Mouse (Mus musculus) adrenal gland, postnatal 4 days (tissue): Measurements from ENCODE around the gene Olfr957. TPM values are rescaled to one million over a fixed set of nuclear protein-coding genes. Genes with fewer than 3 reads are reported as not detected.

Experiments
- DNase-seq, 2 experiments: peaks; one replicate each; pipeline ENCODE4 v3.0.0; 2021 to 2022; ENCODE audit warnings: low spot score in 2 of 2, mixed read lengths in 2 of 2
- long read RNA-seq, 2 experiments: library from polyadenylated mRNA; stranded (forward); transcript quantifications; one replicate each; pipeline ENCODE4 v2.0.0; 2021
- total RNA-seq, 2 experiments: library from RNA; stranded (reverse); gene quantifications; 2 replicates each; pipeline ENCODE4 v1.2.3; 2021

Olfr957 gene
- total RNA-seq, result not detected
- long read RNA-seq, experiment 1, result 0 reads
- long read RNA-seq, experiment 2, result 0 reads

GRCm38 (mm10) chr9:39515531-39515930 is at the start of gene Olfr957:
TSS of gene Olfr957 (minus strand) at chr9:39515809.
- DNase-seq, result no peak

- no peak for DNase-seq
Observed at GRCm38 (mm10) chr9:39558349-39558647, 42.7 kb upstream of the Olfr957 start.

GRCm38 (mm10) chr9:39557529-39558348 is 42.1 kb upstream of the Olfr957 start:
- DNase-seq, result no peak

- DNase-seq, result no peak
Observed at GRCm38 (mm10) chr9:39553946-39554345, 38.3 kb upstream of the Olfr957 start, which contains the start of gene Olfr958. TSS of gene Olfr958 (minus strand) at chr9:39554054.

GRCm38 (mm10) chr9:39550806-39551205 is 35.2 kb upstream of the Olfr957 start:
- DNase-seq, result no peak

GRCm38 (mm10) chr9:39523616-39524285 is 8.1 kb upstream of the Olfr957 start:
- DNase-seq, result no peak

GRCm38 (mm10) chr9:39518595-39518994 is 3.0 kb upstream of the Olfr957 start:
- no peak for DNase-seq

GRCm38 (mm10) chr9:39509412-39509811 is 6.2 kb downstream of the Olfr957 start:
- DNase-seq, result no peak

- DNase-seq, result peak in 1 of 2 experiments; percentile 3
Observed at GRCm38 (mm10) chr9:39508998-39509397, 6.6 kb downstream of the Olfr957 start.

- DNase-seq, result no peak
Observed at GRCm38 (mm10) chr9:39493895-39494294, 21.7 kb downstream of the Olfr957 start, which contains the start of gene Olfr44. TSS of gene Olfr44 (minus strand) at chr9:39493995.

GRCm38 (mm10) chr9:39471844-39472243 is 43.8 kb downstream of the Olfr957 start, which contains the start of gene Olfr955:
TSS of gene Olfr955 (minus strand) at chr9:39471944.
- DNase-seq, result no peak

Other genes with a start within 250 kb of the Olfr957 start
- gene Olfr945, start 239.0 kb downstream of the Olfr957 start, total RNA-seq, result not detected
- gene Olfr948, start 189.8 kb downstream of the Olfr957 start, total RNA-seq, result not detected
- gene Olfr951, start 128.4 kb downstream of the Olfr957 start, total RNA-seq, result not detected
- gene Olfr952, start 88.7 kb downstream of the Olfr957 start, total RNA-seq, result not detected
- not detected for gene Olfr954, start 59.1 kb downstream of the Olfr957 start, total RNA-seq
- gene Olfr955, start 43.9 kb downstream of the Olfr957 start, total RNA-seq, result not detected
- not detected for gene Olfr44, start 21.8 kb downstream of the Olfr957 start, total RNA-seq
- not detected for gene Olfr958, start 38.2 kb upstream of the Olfr957 start, total RNA-seq
- gene Olfr959, start 59.8 kb upstream of the Olfr957 start, total RNA-seq, result not detected
- 10 to 100 TPM; 38.8 to 48.6 TPM for gene AW551984, start 88.6 kb upstream of the Olfr957 start, total RNA-seq
- not detected for gene Olfr148, start 94.8 kb upstream of the Olfr957 start, total RNA-seq
- gene Olfr960, start 105.6 kb upstream of the Olfr957 start, total RNA-seq, result not detected
- gene Olfr961, start 129.3 kb upstream of the Olfr957 start, total RNA-seq, result not detected
- not detected for gene Olfr963, start 151.4 kb upstream of the Olfr957 start, total RNA-seq
- gene Olfr149, start 191.3 kb upstream of the Olfr957 start, total RNA-seq, result not detected
- gene Olfr965, start 195.5 kb upstream of the Olfr957 start, total RNA-seq, result not detected
- not detected for gene Olfr150, start 215.2 kb upstream of the Olfr957 start, total RNA-seq
- not detected for gene Olfr967, start 230.4 kb upstream of the Olfr957 start, total RNA-seq